ENCODE assay signal across 24 mouse cellular contexts in genomic region chr19:27073281-27073680, GRCm38 (mm10).
A peak's percentile ranks its signal among the peaks of the same experiment; 100 is the strongest.
DNase-seq lines count a peak whose midpoint lies in the region; ATAC-seq and TF ChIP-seq lines count a peak whose summit lies in the region.
"Had no signal": no experiment of that assay in that cellular context is flagged by ENCODE, and none has a peak within 500 bp of the region (broad histone marks: within the 10 kb centered on the region; RNA-seq: fewer than 3 reads in every experiment).

No protein-coding gene starts in this region.

- peak; percentile 2 for TF ChIP-seq RAD21 in CH12.LX (IDR thresholded peaks at IDR 0.05; ENCODE audit: low read depth, low read length)

- TF ChIP-seq EP300 in CH12.LX (IDR thresholded peaks at IDR 0.05; ENCODE audit: low read length): no peak

- H3K4me1 ChIP-seq in midbrain, postnatal 0 days (ENCODE audit: insufficient read depth, low read length): no peaks in the 10 kb centered on the region
- 0 out of 2 replicates have a peak, but pooled peaks cover 5% of the 10 kb centered on the region for H3K4me1 ChIP-seq in midbrain, embryonic 14.5 days (ENCODE audit: control insufficient read depth, insufficient read depth, low read length)
- peaks cover 4 to 29% of the 10 kb centered on the region in 2 experiments; a peak in 2 of 4 replicates for H3K4me1 ChIP-seq in CH12.LX (ENCODE audit: control insufficient read depth in 1 of 2, insufficient read depth in 2 of 2)
- H3K4me1 ChIP-seq: embryonic facial prominence, embryonic 13.5 days; forebrain, embryonic 13.5 days; hindbrain, embryonic 10.5 days had no signal

- 70% methylated on average over 3 of the region's 3 CpGs for WGBS in midbrain, postnatal 0 days
- 68% methylated on average over 3 of the region's 3 CpGs for WGBS in midbrain, embryonic 14.5 days

- no peak for ATAC-seq in midbrain, postnatal 0 days (ENCODE audit: low FRiP score)
- no peak for ATAC-seq in midbrain, embryonic 14.5 days (ENCODE audit: low FRiP score, low TSS enrichment)
- ATAC-seq: activated CD4-positive, CD25-positive, alpha-beta regulatory T cell, adult 4 months; CD4-positive, CD25-positive, alpha-beta regulatory T cell, adult 4 months; forebrain, embryonic 13.5 days; forebrain, postnatal 0 days; intestine, embryonic 16.5 days had no signal

- no peak for DNase-seq in midbrain, postnatal 0 days (ENCODE audit: low spot score)
- no peak for DNase-seq in midbrain, embryonic 14.5 days
- DNase-seq in CH12.LX (ENCODE audit: extremely low read depth) (peak; percentile 52), R1 (ENCODE audit: low read depth, low spot score) (peak; percentile 62)
- DNase-seq in heart, postnatal 36 days: no peak
- no peak for DNase-seq in heart, postnatal 14 days
- no peak for DNase-seq in retina, postnatal 1 day
- DNase-seq: adrenal gland, adult 2 months; adrenal gland, postnatal 25 days; B cell, adult 2 months; cerebellum, adult 18-20 months; cerebellum, adult 9-11 months; cerebellum, postnatal 36 days; forebrain, postnatal 0 days; gastrocnemius, postnatal 36 days; heart, adult 11 months; heart, postnatal 10 days had no signal

- no peaks in the 10 kb centered on the region for H3K79me2 ChIP-seq in CH12.LX (replicated peaks; ENCODE audit: control insufficient read depth, extremely low read depth, insufficient read depth, poor library complexity, severe bottlenecking)

- TF ChIP-seq POLR2A in CH12.LX (IDR thresholded peaks at IDR 0.05; ENCODE audit: low read depth, low read length): no peak

- no peaks in the 10 kb centered on the region for H3K9me3 ChIP-seq in midbrain, postnatal 0 days (ENCODE audit: low read length)
- no peaks in the 10 kb centered on the region for H3K9me3 ChIP-seq in midbrain, embryonic 14.5 days (ENCODE audit: control insufficient read depth, low read length)
- no peaks in the 10 kb centered on the region for H3K9me3 ChIP-seq in CH12.LX (replicated peaks; ENCODE audit: low read length)
- H3K9me3 ChIP-seq: embryonic facial prominence, embryonic 13.5 days; forebrain, embryonic 13.5 days; hindbrain, embryonic 10.5 days had no signal

- no peak overlapping the region for H3K4me2 ChIP-seq in midbrain, postnatal 0 days (ENCODE audit: low read depth, low read length, poor library complexity, severe bottlenecking)
- no peak overlapping the region for H3K4me2 ChIP-seq in midbrain, embryonic 14.5 days (ENCODE audit: low read length)
- H3K4me2 ChIP-seq in CH12.LX (ENCODE audit: insufficient read depth, low read depth, poor library complexity, severe bottlenecking): no peak overlapping the region
- H3K4me2 ChIP-seq: embryonic facial prominence, embryonic 13.5 days; forebrain, embryonic 13.5 days; hindbrain, embryonic 14.5 days had no signal

- no peak overlapping the region for H3K4me3 ChIP-seq in midbrain, postnatal 0 days (ENCODE audit: low read depth, low read length)
- H3K4me3 ChIP-seq in midbrain, embryonic 14.5 days (replicated peaks; ENCODE audit: low read depth, low read length): no peak overlapping the region
- H3K4me3 ChIP-seq in CH12.LX (replicated peaks in 1 of 3; ENCODE audit: low read depth in 2 of 3, low read length in 2 of 3, poor library complexity in 1 of 3): no peak overlapping the region
- H3K4me3 ChIP-seq: embryonic facial prominence, embryonic 13.5 days; forebrain, embryonic 13.5 days; hindbrain, embryonic 10.5 days had no signal

- in situ Hi-C loops in CH12.LX (cut with MboI; ENCODE audit: low pct_ligation_motif_present, low pct_unique_long_range_greater_than_20kb, low sequenced_read_pairs): no loop called here

- dilution Hi-C loops in CH12.LX (cut with MboI; ENCODE audit: extremely low pct_ligation_motif_present, extremely low pct_unique_long_range_greater_than_20kb, low sequenced_read_pairs): no loop called here

- no peaks in the 10 kb centered on the region for H3K27me3 ChIP-seq in midbrain, postnatal 0 days (ENCODE audit: insufficient read depth, low read length)
- H3K27me3 ChIP-seq in midbrain, embryonic 14.5 days (ENCODE audit: control insufficient read depth, insufficient read depth, low read length): no peaks in the 10 kb centered on the region
- H3K27me3 ChIP-seq in CH12.LX (replicated peaks): no peaks in the 10 kb centered on the region
- H3K27me3 ChIP-seq: embryonic facial prominence, embryonic 13.5 days; forebrain, embryonic 13.5 days had no signal

- intact Hi-C loops in heart, postnatal 36 days (cut with DNase I): no loop called here
- intact Hi-C loops in heart, postnatal 14 days (cut with DNase I): no loop called here

- no peaks in the 10 kb centered on the region for H3K36me3 ChIP-seq in midbrain, postnatal 0 days (ENCODE audit: insufficient read depth, low read length)
- H3K36me3 ChIP-seq in midbrain, embryonic 14.5 days (ENCODE audit: control insufficient read depth, insufficient read depth, low read length): no peaks in the 10 kb centered on the region
- no peaks in the 10 kb centered on the region for H3K36me3 ChIP-seq in CH12.LX (replicated peaks in 1 of 2; ENCODE audit: control insufficient read depth in 1 of 2, insufficient read depth in 1 of 2, low read length in 1 of 2)
- H3K36me3 ChIP-seq: embryonic facial prominence, embryonic 13.5 days; hindbrain, embryonic 10.5 days had no signal

- no peak overlapping the region for H3K27ac ChIP-seq in midbrain, postnatal 0 days (ENCODE audit: low read depth, low read length)
- H3K27ac ChIP-seq in midbrain, embryonic 14.5 days (replicated peaks; ENCODE audit: low read depth, low read length): no peak overlapping the region
- no peak overlapping the region for H3K27ac ChIP-seq in CH12.LX (ENCODE audit: insufficient read depth, low read depth)
- H3K27ac ChIP-seq: embryonic facial prominence, embryonic 13.5 days; forebrain, embryonic 13.5 days; hindbrain, embryonic 10.5 days; hindbrain, embryonic 14.5 days had no signal

- H3K9ac ChIP-seq in midbrain, postnatal 0 days (replicated peaks; ENCODE audit: low read length, poor library complexity, severe bottlenecking): no peak overlapping the region
- no peak overlapping the region for H3K9ac ChIP-seq in midbrain, embryonic 14.5 days (replicated peaks; ENCODE audit: low read length)
- H3K9ac ChIP-seq in CH12.LX (ENCODE audit: insufficient read depth, low read depth): no peak overlapping the region
- H3K9ac ChIP-seq: embryonic facial prominence, embryonic 13.5 days; forebrain, embryonic 13.5 days; forebrain, postnatal 0 days; hindbrain, embryonic 14.5 days had no signal

- peak; percentile 12; the same call in 1 of the 2 replicates for TF ChIP-seq CTCF in midbrain, postnatal 0 days (IDR thresholded peaks at IDR 0.05)
- peak in 1 of 2 experiments; percentile 38; a peak in 2 of 4 replicates for TF ChIP-seq CTCF in CH12.LX (conservative IDR thresholded peaks at IDR 0.05 in 1 of 2, IDR thresholded peaks at IDR 0.05 in 1 of 2; ENCODE audit: low read depth in 2 of 2, low read length in 2 of 2)

TF ChIP-seq in CH12.LX, 34 proteins besides CTCF, POLR2A, EP300 and RAD21:
- TF ChIP-seq MYC (IDR thresholded peaks at IDR 0.05; ENCODE audit: low read depth, low read length): no peak
- peak; percentile 25 for TF ChIP-seq SMC3 (IDR thresholded peaks at IDR 0.05; ENCODE audit: low read depth, low read length)

Comparison
In these comparisons a context has a peak if more than half of its experiments do, and no peak if none do; other contexts are left out.
1. DNase-seq: peak in CH12.LX (single experiment) and R1 (single experiment); none in midbrain, postnatal 0 days (single experiment), midbrain, embryonic 14.5 days (single experiment), heart, postnatal 36 days (0 of 2), heart, postnatal 14 days (0 of 2) and retina, postnatal 1 day (single experiment).